Mouse (Mus musculus): ENCODE data around the gene Thy1. TPM values are rescaled to one million over a fixed set of nuclear protein-coding genes. Genes with fewer than 3 reads are reported as not detected.

Thy1 gene
- total RNA-seq, 1 experiment, result 10.2 TPM

DNA sequence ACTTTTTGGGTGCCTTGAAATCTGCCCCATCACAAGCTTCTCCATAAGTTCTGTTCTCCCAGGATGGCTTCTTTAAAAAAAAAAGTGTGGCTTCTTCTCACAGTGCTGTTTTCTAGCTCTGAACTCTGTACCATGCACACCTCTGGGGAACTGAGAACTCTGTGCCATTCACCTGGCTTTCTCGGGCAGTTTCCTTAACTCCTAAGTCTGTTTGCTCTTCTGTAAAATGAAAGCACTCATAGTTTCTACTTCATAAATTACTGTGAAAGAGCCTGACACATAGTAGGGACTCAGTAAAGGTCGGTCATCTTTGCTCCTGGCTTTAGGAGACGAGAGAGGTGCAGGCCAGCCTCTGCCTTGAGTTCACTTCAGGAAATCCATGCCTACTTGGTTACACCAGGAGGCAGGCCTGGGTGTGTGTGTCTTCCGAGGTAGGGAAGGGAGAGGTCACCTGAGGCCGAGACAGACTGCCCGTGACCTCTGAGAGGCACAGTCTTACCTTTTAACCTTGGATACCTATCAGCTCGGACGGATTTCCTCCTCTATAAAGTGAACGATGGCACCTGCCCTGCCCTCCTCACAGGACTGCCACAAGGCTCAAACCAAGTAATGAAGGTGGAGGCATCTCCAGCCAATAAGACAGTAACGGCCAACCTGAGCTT, 35.1 kb downstream of the Thy1 start:
- TF ChIP-seq CHD2 (IDR thresholded peaks at IDR 0.05; ENCODE audit: low read depth, low read length), result no peak
- no peak for TF ChIP-seq ZNF384 (IDR thresholded peaks at IDR 0.05; ENCODE audit: low read depth, low read length)
- TF ChIP-seq ZC3H11A (IDR thresholded peaks at IDR 0.05; ENCODE audit: borderline replicate concordance, low read depth, low read length), result no peak
- TF ChIP-seq MAFK (IDR thresholded peaks at IDR 0.05; ENCODE audit: insufficient read depth, low read depth, low read length), result no peak
- no peak for TF ChIP-seq HCFC1 (IDR thresholded peaks at IDR 0.05; ENCODE audit: borderline replicate concordance, insufficient read depth, low read length)
- no peak overlapping the region for H3K27ac ChIP-seq (ENCODE audit: insufficient read depth, low read depth, low read length, poor library complexity, severe bottlenecking)
- no peaks in the 10 kb centered on the region for H3K36me3 ChIP-seq (ENCODE audit: control insufficient read depth, insufficient read depth, low read length, poor library complexity, severe bottlenecking)
- in situ Hi-C loops (cut with MboI; ENCODE audit: low sequenced_read_pairs in 2 of 2, unreplicated experiment in 2 of 2), result no loop called here
- H3K4me3 ChIP-seq (ENCODE audit: insufficient read depth in 1 of 2, low read depth in 1 of 2, low read length in 2 of 2, poor library complexity in 1 of 2, severe bottlenecking in 1 of 2), result no peak overlapping the region
- no peak overlapping the region for H3K9ac ChIP-seq (ENCODE audit: insufficient read depth, low read depth, low read length, poor library complexity, severe bottlenecking)
- no peaks in the 10 kb centered on the region for H3K9me3 ChIP-seq (ENCODE audit: control insufficient read depth, insufficient read depth, low read depth, low read length)
- DNase-seq (ENCODE audit: low read depth, low spot score), result no peak
- H3K4me1 ChIP-seq (ENCODE audit: control insufficient read depth in 2 of 2, insufficient read depth in 2 of 2, low read length in 2 of 2, poor library complexity in 1 of 2), result peaks cover 0 to 6% of the 10 kb centered on the region in 2 experiments; a peak in 1 of 4 replicates

DNA sequence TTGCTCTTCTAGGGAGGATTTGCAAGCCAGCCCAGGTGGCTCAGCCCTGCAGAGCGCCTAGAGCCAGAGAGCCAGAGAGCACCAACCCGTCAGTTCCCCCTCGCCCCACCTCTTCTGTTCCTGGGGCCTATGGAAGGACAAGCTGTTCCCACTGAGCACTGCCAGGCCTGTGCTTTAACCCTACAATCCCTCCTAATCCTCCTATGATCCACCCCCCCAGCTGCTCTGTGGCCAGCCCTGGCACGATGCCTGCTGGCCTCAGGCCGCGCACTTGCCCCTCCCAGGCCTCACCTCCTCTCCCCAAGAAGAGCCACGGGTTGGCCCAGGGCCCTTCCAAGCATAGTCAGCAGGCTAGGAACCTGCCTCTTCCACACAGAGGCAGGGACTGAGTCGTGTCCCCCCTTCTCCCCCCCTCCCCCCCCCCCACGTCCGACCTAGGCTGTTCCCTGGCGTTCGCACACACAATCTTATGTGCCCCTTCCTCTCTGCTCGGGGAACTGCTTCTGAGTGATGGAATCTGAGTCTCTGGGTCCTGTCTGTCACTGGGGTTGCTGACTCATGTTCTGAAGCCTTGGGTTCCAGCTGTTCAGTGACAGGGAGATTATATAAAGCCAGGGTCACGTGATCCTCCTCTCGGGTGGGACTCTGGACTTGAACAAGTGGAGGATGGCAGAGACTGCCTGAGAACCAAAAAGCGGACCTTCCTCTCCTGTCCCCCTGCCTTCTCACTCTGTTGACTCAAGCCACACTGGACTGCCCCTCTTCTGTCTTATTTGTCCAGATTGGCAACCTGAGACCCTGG, 36.0 kb downstream of the Thy1 start:
- Histone ChIP-seq H3K4me1 (ENCODE audit: control insufficient read depth in 2 of 2, insufficient read depth in 2 of 2, low read length in 2 of 2, poor library complexity in 1 of 2) (peaks cover 2 to 10% of the 10 kb centered on the region in 2 experiments; a peak in 2 of 4 replicates), H3K9me3 (ENCODE audit: control insufficient read depth, insufficient read depth, low read depth, low read length) (no peaks in the 10 kb centered on the region), H3K36me3 (ENCODE audit: control insufficient read depth, insufficient read depth, low read length, poor library complexity, severe bottlenecking) (no peaks in the 10 kb centered on the region), H3K9ac (ENCODE audit: insufficient read depth, low read depth, low read length, poor library complexity, severe bottlenecking) (no peak overlapping the region), H3K4me3 (ENCODE audit: insufficient read depth in 1 of 2, low read depth in 1 of 2, low read length in 2 of 2, poor library complexity in 1 of 2, severe bottlenecking in 1 of 2) (no peak overlapping the region), H3K27ac (ENCODE audit: insufficient read depth, low read depth, low read length, poor library complexity, severe bottlenecking) (no peak overlapping the region)
- DNase-seq (ENCODE audit: low read depth, low spot score), result no peak
- in situ Hi-C loops (cut with MboI; ENCODE audit: low sequenced_read_pairs in 2 of 2, unreplicated experiment in 2 of 2), result no loop called here
- TF ChIP-seq ZC3H11A (IDR thresholded peaks at IDR 0.05; ENCODE audit: borderline replicate concordance, low read depth, low read length) (no peak), MAFK (IDR thresholded peaks at IDR 0.05; ENCODE audit: insufficient read depth, low read depth, low read length) (0 out of 2 replicates have a peak, but pooled peaks have one; percentile 24)

DNA sequence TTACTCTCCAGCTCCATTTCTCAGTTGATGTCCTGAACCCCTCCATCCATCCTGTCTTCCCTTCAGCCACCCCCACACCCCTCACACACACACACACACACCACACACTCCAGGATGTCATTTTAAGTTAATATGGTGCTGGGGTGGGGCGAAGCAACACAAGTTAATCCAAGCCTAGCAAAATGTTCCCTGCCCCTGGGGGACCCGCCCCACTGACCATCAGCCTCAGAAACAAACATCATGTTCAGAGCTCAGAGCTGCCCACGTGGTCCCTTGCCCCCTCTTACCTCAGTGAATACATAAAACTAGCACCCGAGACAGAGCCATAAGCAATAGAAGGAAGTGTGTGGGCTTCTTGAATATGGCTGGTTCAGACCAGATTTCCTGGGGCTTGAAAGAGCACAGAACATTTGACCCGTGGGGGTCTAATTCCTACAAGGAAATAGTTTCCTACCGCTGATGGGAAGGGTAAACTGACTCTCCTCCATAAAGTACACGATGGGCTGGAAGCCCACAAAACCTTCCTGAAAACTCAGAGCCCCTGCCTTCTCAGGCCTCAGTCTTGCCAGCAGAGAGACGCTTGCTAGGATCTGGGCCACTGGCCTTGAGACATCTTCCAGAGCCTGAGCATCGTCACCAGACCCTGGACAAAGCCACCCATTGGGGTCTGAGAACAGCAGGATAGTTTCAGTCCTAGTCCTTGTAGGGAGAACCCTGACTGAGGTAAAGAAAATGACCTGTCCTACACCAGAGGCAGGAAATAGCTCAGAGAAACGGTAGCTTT, 37.0 kb downstream of the Thy1 start:
- no peaks in the 10 kb centered on the region for H3K9me3 ChIP-seq (ENCODE audit: control insufficient read depth, insufficient read depth, low read depth, low read length)
- TF ChIP-seq CHD2 (IDR thresholded peaks at IDR 0.05; ENCODE audit: low read depth, low read length) (no peak), MAFK (IDR thresholded peaks at IDR 0.05; ENCODE audit: insufficient read depth, low read depth, low read length) (no peak), HCFC1 (IDR thresholded peaks at IDR 0.05; ENCODE audit: borderline replicate concordance, insufficient read depth, low read length) (no peak), ZNF384 (IDR thresholded peaks at IDR 0.05; ENCODE audit: low read depth, low read length) (no peak)
- H3K9ac ChIP-seq (ENCODE audit: insufficient read depth, low read depth, low read length, poor library complexity, severe bottlenecking), result no peak overlapping the region
- H3K27ac ChIP-seq (ENCODE audit: insufficient read depth, low read depth, low read length, poor library complexity, severe bottlenecking), result no peak overlapping the region
- in situ Hi-C loops (cut with MboI; ENCODE audit: low sequenced_read_pairs in 2 of 2, unreplicated experiment in 2 of 2), result no loop called here
- H3K4me3 ChIP-seq (ENCODE audit: insufficient read depth in 1 of 2, low read depth in 1 of 2, low read length in 2 of 2, poor library complexity in 1 of 2, severe bottlenecking in 1 of 2), result no peak overlapping the region
- no peaks in the 10 kb centered on the region for H3K36me3 ChIP-seq (ENCODE audit: control insufficient read depth, insufficient read depth, low read length, poor library complexity, severe bottlenecking)
- DNase-seq (ENCODE audit: low read depth, low spot score), result no peak
- H3K4me1 ChIP-seq (ENCODE audit: control insufficient read depth in 2 of 2, insufficient read depth in 2 of 2, low read length in 2 of 2, poor library complexity in 1 of 2), result peaks cover 4 to 10% of the 10 kb centered on the region in 2 experiments; a peak in 2 of 4 replicates

DNA sequence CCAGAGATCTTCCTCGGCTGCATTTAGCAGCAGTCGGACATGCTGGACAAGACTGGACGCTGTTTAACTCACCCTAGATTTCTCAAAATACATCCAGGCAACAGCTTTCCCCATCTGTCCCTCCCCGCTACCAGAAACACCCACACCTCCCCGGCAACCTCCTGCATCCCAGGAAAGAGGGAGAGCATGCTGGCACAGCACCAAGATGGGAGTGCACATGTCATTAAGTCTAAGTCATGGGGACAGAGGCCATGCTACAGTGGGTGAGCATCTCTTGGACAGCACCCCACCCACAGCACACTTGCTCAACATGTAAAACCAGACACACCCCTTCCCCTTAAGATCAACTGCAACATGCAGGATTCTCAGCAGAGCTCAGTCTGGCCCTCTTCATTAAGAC, 37.8 kb downstream of the Thy1 start:
- Histone ChIP-seq H3K27ac (ENCODE audit: insufficient read depth, low read depth, low read length, poor library complexity, severe bottlenecking) (no peak overlapping the region), H3K4me3 (ENCODE audit: insufficient read depth in 1 of 2, low read depth in 1 of 2, low read length in 2 of 2, poor library complexity in 1 of 2, severe bottlenecking in 1 of 2) (no peak overlapping the region), H3K9me3 (ENCODE audit: control insufficient read depth, insufficient read depth, low read depth, low read length) (no peaks in the 10 kb centered on the region), H3K9ac (ENCODE audit: insufficient read depth, low read depth, low read length, poor library complexity, severe bottlenecking) (no peak overlapping the region), H3K4me1 (ENCODE audit: control insufficient read depth in 2 of 2, insufficient read depth in 2 of 2, low read length in 2 of 2, poor library complexity in 1 of 2) (peaks cover 4 to 8% of the 10 kb centered on the region in 2 experiments; a peak in 2 of 4 replicates), H3K36me3 (ENCODE audit: control insufficient read depth, insufficient read depth, low read length, poor library complexity, severe bottlenecking) (no peaks in the 10 kb centered on the region)
- TF ChIP-seq MAFK (IDR thresholded peaks at IDR 0.05; ENCODE audit: insufficient read depth, low read depth, low read length) (no peak), ZC3H11A (IDR thresholded peaks at IDR 0.05; ENCODE audit: borderline replicate concordance, low read depth, low read length) (no peak), HCFC1 (IDR thresholded peaks at IDR 0.05; ENCODE audit: borderline replicate concordance, insufficient read depth, low read length) (no peak), CHD2 (IDR thresholded peaks at IDR 0.05; ENCODE audit: low read depth, low read length) (no peak), ZNF384 (IDR thresholded peaks at IDR 0.05; ENCODE audit: low read depth, low read length) (no peak)
- DNase-seq (ENCODE audit: low read depth, low spot score), result no peak
- in situ Hi-C loops (cut with MboI; ENCODE audit: low sequenced_read_pairs in 2 of 2, unreplicated experiment in 2 of 2), result no loop called here

All from ES-E14 (cell line).